Mouse (Mus musculus) urinary bladder, postnatal 10 days (tissue): ENCODE results near the gene Sptlc2.

ENCODE experiments used
- DNase-seq: peaks from one replicate; pipeline ENCODE4 v3.0.0; 2022; ENCODE audit warnings: low spot score

Gene Sptlc2

DNA sequence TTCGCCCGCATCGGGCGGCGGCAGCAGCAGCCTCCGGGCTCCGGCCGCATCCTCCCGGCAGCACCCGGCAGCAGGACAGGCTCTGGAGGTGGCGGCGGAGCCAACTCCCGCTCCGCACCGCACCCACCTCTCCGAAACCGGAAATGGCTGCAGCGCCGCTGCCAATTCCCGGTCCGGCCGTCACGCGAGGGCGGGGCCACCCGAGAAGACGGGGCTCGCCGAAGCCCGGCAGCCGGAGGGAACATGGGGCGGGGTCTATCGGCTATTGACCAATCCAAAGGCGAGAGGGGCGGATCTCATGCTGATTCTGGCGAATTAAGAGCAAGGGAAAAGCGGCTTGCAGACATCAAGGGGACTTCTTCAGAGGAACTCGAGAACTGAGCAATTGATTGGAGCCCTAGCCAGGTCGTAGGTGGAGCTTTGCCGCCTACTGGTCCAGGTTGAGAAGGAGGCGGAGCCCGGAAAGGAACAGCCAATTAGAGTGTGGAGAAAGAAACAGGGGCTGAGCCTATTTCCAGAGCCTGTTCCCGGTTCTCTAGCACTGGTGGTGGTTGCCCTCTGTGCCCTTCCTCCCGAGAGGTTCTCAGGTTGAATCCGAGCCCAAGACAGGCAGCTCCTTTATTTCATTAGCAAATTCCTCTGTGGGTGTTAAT, at the start of gene Sptlc2:
Sptlc2 (minus strand) TSS at position 234 of the 653 bp plus-strand sequence.
- DNase-seq = peak; percentile 98

- no peak for DNase-seq
Measured at GRCm38 (mm10) chr12:87428885-87429284, 40.7 kb upstream of the Sptlc2 start.

- no peak for DNase-seq
Measured at GRCm38 (mm10) chr12:87428295-87428694, 40.1 kb upstream of the Sptlc2 start.

DNA sequence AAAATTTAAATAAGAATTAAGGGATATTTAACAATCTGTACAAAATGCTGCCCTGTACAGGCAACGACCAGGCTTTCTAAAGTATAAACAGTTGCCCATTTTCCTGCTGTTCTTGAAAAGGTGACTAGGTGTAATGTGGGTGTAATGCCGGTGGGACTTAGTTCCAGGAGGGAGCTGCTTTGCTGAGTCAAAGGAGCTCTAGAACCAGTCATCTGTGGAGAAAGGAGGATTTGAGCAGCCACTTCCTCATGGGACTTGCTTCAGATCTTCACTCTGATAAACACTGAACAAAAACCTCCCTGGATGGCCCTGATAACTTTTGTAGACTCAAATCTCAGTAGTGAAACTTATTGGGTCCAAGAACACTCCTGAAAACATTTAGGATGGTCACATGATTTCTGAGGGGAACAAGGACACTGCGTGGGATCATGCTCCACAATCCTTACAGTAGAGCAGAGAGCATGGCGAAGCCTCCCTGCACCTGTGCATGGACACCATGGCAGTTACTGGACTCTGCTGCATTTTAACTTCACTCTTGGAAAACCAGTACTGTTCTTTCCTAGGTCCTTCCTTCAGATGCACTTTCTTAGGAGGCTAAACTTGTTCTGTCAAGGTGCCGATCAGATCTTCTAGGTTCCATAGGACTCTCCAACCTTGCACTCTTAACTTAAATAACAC, 38.3 kb upstream of the Sptlc2 start:
- no peak for DNase-seq

GRCm38 (mm10) chr12:87424516-87424915, 36.4 kb upstream of the Sptlc2 start:
- no peak for DNase-seq

DNA sequence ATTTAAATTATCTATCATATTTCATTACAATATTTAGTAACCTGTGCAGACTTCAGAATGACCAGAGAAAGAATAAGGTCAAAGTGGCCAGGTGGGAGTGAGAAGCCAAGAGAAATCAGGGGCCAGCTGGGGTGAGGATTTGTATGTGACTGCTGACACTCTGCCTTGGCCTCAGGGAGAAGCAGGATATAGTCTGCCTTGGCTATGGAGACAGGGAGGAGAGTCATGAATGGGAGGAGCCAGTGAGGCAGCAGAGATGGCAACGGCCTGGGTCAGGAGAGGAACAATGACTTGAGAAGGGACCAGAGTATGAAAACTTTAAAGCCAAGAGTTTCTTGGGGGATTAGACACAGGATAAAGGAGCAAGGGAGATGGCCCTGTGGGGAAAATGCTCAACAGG, 35.5 kb upstream of the Sptlc2 start:
- DNase-seq = no peak

DNA sequence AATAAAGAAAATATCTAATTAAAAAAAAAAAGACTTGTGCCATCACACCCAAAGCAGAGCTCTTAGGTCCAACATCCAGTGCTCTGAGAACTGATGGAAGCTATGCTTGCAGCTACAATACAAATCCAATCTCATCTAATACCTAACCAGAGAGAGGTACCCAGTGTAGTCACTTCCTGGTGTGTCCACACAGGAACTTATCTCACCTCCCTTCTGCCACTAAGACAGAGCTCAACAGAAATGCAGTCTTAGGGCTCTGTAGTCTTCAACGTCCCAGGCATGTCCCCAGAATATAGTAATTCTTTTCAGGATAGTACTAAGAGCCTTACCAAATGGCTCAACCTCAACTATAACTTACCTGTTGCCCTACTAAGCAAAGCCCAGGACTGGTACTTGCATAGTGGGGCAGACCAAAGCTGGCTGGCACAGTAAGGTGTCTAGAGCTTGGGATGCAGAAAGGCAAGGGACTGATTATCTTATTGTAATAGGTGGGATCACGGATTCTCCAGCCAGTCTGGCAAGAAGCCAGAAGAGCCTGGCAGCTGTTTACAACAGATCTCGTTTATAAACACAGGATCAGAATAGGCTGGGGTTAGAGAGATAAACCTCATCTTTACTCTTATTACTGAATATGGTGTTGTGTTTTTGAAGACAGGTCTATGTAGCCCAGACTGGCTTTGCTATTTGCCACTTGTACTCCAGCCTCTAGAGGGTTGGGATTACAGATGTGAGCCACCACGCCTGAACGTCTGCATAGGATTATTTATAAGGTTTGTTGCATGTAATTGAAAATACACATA, 33.8 kb upstream of the Sptlc2 start:
- DNase-seq = no peak

DNA sequence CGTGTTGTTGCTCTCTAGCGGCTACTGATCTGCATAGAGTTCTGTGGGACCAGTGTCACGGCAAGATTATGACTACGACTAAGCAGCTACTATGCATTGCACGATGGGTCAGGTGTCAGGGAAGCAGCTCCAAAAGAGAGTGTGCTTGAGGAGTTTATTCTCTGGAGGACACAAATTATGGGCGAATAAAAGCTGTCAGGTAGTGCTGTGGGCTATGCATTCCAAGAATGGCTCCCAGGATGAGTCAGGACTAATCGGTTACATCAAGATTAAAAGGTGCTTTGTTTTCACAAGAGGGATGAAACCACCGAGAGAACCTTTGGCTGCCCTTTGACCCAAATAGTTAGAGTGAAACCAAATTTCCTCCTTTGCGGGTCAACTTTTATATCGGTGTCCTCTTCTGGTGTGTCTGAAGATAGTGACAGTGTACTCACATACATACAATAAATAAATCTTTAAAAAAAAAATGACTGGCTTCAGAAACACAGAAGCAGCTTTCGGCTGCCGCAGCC, 31.9 kb upstream of the Sptlc2 start:
- no peak for DNase-seq

DNA sequence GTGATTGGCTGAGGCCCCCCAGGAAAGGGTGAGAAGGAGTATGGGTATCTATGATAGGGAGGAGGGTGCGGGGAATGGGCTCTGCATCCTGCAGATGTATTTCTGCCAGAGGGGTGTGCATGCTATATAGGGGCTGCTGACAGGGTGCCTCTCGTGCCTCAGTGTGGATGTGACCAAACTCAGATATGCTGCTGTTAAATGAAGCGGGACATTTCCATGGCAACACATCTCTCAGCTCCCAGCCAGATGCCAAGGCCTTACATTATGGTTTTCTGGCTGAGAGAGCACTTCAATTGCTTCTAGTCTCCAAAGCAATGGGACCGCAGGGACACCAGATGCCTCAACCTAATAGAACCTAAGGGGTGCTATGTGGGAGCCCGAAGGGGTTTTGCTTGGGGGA, 30.8 kb upstream of the Sptlc2 start:
- no peak for DNase-seq

DNA sequence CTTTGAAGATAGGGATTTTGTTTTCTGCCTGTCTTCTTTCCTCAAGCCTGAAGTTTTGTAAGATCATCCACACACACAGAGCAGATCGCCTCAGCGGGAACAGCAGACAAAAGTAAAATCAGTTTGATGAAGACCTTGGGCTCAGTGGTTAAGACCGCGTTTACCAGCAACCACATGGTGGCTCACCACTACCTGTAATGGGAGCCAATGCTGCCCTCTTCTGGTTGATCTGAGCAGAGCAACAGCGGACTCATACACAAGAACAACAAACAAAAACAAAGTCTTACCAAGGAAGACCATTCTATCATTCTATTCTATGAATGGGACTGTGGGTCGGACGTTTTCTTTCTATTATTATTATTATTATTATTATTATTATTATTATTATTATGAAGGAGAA, 28.5 kb upstream of the Sptlc2 start:
- no peak for DNase-seq

- DNase-seq = no peak
Measured at GRCm38 (mm10) chr12:87415358-87415757, 27.2 kb upstream of the Sptlc2 start.

GRCm38 (mm10) chr12:87413179-87413790, 25.1 kb upstream of the Sptlc2 start:
- peak; percentile 18 for DNase-seq

GRCm38 (mm10) chr12:87410999-87411398, 22.8 kb upstream of the Sptlc2 start:
- no peak for DNase-seq

- DNase-seq = no peak
Measured at GRCm38 (mm10) chr12:87409123-87409522, 21.0 kb upstream of the Sptlc2 start.

- DNase-seq = no peak
Measured at GRCm38 (mm10) chr12:87407869-87408605, 19.9 kb upstream of the Sptlc2 start.

DNA sequence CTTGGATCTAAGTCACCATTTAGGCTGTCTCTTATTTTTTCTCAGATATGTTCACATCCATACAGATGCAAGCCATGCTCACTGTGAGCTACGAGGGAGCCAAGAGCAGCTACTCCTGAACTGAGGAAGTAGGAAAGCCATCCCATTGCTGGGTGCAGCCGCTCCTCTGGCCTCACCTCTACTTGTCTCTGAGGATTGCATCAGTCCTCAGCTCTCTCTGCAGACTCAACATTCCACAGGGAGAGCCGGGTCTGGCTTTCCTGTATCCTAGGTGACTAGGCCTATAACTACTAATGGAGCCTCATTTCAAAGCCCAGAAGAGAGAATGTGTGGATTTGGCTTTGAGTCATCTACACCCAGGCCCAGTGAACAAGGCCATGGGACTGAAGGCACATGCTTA, 17.6 kb upstream of the Sptlc2 start:
- no peak for DNase-seq

- DNase-seq = no peak
Measured at GRCm38 (mm10) chr12:87405165-87405564, 17.0 kb upstream of the Sptlc2 start.

GRCm38 (mm10) chr12:87401883-87402282, 13.7 kb upstream of the Sptlc2 start:
- no peak for DNase-seq

DNA sequence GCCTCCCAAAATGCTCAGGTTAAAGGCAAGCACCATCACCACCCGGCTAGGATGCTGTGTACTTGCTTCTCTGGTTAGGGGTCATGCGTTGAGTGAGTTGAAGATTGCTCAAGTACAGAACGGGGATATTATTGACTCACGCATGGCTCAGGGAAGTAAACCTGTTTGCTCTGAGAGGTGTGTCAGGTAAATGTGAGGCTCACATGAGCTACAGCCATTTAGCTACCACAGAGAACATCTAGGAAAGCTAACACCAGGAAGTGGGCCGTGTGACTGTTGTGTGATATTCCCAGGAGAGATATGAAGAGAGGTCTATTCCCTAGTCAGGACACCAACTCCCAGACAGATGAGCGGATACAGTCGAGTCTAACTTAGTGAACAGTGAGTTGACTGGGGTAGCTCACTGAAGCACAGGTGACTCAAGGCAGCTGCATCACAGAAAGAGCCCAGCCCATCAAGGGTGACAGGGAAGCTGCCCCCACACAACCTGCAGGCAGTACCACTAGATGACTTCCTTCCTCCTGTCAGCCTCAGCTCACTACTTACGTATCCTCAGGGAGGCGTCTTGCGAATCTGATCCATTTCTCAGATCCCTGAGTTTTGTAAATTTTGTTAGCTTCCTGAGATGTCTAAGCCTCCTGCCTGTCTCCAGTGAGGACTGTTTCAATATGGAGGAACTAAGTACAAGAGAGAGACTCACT, 11.1 kb upstream of the Sptlc2 start:
- DNase-seq = no peak

DNA sequence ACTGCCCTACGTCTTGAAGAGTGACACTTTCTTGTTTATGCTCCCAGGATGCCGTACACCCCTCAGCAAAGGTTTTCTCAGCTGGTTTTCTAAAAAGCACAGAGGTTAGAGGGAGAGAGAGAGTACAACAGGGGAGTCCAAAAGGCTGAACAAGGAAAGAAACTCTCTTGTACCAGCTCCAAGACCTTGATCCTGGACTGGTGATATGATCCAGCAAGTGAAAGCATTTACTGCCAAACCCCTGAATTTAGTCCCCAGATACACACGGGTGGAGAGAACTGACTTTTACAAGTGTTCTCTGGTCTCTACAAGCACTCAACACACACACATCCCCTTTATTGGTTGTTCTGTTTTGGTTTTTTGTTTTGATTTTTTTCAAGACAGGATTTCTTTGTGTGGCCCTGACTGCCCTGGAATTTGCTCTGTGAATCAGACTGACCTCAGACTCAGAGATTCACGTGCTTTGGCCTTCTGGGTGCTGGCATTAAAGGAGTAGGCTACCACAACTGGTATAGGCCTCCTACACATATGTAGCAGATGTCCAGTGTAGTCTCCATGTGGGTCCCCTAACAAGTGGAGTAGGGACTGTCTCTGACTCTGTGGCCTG, 9.8 kb upstream of the Sptlc2 start:
- DNase-seq = no peak

DNA sequence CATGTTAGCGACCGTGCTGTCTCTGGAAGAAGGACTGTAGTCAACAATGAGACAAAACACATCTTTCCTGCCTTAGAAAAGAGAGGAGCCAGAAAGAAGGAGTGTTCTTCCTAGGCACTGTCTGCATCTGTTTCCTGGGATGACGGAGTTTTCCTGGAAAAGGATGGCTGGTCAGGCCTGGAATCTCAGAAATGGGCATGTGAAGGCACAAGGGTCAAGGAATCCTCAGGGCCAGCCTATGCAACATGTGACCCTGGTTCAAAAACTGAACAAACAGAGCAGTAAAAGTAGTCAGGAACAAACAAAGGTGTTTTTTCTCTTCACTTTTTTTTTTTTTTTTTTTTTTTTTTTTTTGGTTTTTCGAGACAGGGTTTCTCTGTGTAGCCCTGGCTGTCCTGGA, 9.0 kb upstream of the Sptlc2 start:
- no peak for DNase-seq
